Mouse (Mus musculus): ENCODE measurements around the gene Wdr45.
"Not testable (repeated sequence)": the region's sequence is repeated elsewhere in the genome, so short reads cannot be mapped to it uniquely, and the experiment has no call there.

Wdr45 gene

DNA sequence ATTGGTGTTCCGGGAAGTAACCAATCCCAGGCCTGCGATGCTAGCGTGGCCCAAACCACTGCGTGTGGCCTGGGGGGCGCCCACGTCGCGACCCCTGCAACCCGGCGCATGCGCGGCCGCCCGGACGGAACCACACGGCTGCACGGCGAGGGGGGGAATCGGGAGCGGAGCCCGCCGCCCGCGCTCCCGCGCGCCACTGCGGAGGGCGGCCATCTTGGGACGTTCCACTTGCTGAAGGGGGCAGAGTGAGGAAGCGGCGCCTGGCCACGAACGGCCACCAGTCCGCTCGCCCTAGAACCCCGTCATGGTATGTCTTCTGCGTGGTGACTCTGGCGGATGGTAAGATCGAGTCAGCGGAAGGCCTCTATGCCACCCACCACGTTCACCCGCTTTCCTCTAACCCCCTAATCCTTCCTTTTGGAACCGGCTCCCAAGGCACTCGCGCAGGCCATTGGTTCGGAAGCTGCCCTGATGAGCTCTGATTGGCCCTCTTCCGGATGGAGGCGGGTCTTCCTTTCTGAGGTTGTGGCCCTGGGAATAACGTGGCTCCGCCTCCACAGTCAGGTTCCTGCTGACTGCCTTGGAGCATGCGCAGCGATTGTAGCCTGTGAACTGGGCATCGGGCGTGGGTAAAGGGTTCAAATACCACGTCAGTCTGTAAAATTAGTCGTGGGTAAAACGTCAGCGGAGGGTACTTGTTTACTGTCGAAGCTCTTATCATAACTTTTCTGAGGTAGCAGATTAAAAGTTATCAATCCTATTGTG is at the start of gene Wdr45:
TSS of gene Wdr45 (plus strand) at position 199 of the 765 bp plus-strand sequence.
- peak; percentile 98 for DNase-seq (ENCODE audit: low spot score)

DNA sequence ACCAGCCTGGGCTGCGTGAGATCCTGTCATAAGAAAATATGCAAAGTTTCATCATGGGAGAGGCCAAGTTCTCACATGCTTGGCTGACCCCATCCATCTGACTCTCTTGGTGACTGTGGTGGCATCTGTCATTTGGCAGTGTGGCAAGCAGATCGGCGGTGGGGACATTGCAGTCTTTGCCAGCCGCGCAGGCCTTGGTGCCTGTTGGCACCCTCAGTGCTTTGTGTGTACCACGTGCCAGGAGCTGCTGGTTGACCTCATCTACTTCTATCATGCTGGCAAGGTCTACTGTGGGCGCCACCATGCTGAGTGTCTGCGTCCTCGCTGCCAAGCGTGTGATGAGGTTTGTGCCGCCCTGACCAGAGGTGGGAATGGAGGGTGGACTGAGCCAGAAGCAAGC is 49.3 kb upstream of the Wdr45 start:
- DNase-seq (ENCODE audit: low spot score), result no peak

DNA sequence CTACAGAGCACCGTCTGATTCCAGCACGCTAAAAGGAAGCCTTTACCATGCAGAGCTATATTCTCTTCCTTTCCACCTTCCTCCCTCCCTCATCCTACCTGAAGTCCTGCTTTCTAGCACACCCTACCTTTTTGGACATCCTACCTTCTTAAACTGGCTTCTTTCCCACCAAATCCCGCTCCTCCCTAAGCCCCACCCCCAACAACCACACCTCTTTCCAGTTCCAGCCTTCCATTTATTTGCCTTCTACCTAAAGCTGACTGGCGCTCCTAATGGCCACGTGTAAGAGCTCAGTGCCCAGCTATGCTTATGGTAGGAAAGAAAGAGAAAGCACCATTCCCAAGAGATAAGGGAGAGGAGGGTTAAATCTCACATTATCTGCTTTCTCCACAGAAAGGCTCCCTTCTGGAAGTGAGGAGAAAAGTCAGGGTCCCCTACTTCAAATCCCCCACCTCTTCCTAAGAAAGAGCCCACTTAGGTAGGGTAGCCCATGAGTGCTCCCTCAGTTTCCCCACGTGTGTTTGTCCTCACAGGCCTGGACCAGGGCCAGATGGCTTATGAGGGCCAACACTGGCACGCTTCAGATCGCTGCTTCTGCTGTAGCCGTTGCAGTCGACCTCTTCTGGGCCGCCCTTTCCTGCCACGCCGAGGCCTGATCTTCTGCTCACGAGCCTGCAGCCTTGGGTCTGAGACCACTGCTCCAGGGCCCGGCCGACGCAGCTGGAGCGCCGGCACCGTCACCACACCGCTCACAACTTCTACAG is 48.2 kb upstream of the Wdr45 start:
- no peak for DNase-seq (ENCODE audit: low spot score)

DNA sequence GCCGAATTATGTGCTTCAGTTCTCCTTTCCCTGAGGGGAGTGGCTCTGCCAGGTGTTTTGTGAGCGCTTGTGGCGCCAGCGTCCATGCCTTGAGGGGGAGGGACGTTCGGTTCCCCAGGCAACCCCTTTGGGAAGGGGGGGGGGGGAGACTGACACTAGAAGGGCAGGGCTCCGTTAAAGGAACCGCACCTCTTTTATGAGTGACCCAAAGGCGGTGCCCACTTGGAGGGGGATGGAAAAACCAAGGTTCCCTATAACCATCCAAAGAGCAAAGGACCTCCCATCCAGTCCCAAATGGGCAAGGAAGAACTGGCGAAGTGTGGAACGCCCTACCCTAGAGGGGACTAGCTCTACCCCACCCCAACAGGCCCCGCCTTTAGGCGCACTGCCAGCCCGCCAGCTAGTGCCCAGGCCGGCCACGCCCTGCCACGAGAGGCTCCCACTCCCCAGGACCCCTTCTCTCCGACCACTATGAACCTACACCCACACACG is 43.7 kb upstream of the Wdr45 start:
- peak; percentile 64 for DNase-seq (ENCODE audit: low spot score)

DNA sequence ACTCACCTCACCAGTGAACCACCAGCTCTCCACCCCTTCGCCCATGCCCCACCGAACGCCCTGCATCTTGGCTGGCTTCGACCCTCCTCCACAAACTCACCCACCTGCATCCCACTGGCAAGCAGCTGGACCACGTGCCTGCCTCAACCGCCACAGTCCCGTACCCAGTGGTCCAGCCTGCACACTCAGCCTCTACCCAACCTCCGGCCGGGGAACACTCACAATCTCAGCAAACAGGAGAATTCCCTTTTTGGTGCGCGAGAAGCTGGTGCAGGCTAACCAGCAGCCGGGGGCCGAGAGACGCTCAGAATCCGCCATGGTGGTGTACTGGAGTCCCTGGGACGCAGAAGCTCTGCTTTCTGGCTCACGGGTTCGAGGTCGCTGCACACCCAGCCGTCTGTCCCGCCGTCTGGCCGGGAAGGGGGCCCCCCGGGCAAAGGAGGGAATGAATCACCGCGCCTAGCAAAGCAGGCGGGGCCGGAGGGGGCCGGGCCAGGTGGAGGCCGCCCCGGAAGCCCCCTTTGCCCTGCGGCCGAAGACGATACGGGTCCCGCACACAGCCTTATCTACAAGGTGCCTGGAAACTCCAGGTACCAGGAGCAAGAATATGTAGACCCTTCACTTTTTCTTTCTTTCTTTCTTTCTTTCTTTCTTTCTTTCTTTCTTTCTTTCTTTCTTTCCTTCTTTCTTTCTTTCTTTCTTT is 43.1 kb upstream of the Wdr45 start, which contains the start of gene Plp2:
TSS of gene Plp2 (minus strand) at position 470 of the 703 bp plus-strand sequence.
- DNase-seq (ENCODE audit: low spot score), result peak; percentile 20

DNA sequence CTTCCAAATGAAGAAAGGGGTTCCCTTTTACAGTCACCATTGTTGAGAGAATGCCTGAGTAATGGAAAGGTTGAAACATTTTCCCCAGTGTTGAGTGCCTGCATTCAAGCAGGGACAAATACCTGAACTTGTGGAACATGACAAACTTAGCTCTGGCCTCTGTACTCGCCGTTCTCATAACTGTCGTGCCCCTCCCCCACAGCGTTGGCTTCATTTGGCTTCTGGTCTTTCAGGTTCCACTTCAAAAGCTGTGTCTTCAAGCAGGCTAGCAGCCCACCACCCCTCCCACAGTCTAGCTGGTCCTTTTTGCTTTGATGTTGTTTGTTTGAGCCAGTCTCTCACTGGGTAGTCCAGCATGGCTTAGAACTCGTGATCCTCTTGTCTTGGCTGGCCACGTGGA is 41.4 kb upstream of the Wdr45 start:
- DNase-seq (ENCODE audit: low spot score), result no peak

DNA sequence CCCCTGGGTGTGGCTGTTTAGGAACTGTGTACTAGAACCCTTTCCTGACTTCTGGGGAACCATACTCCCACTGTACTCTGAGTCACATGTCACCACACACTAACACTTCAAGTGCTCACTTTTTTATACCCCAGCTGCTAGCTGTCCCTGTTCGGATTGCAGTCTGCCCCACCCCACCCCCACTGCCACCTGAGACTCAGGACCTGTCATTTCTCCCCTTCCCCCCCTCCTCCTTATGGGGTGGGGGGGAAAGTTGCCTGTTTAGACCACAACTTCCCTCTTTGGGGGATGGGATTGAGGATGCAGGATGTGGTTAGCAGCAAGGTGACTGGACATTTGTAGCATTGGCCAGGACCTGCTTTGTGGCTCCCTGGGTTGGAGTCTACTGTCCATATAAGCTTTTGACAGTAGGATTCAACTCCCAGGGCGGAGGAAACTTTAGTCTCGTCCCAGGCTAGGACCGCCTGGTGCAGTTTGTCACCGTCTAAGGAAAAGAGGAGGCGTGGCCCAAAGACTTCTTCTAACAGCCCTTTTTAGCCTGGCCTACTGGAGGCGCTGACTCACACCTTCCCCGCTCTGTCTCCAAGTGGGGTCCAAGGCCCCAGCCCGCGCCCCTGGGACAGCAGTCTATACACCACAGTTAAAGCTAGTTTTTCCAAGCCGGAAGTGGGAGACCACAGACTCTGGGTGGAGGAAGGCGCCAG is 40.4 kb upstream of the Wdr45 start:
- DNase-seq (ENCODE audit: low spot score), result no peak

DNA sequence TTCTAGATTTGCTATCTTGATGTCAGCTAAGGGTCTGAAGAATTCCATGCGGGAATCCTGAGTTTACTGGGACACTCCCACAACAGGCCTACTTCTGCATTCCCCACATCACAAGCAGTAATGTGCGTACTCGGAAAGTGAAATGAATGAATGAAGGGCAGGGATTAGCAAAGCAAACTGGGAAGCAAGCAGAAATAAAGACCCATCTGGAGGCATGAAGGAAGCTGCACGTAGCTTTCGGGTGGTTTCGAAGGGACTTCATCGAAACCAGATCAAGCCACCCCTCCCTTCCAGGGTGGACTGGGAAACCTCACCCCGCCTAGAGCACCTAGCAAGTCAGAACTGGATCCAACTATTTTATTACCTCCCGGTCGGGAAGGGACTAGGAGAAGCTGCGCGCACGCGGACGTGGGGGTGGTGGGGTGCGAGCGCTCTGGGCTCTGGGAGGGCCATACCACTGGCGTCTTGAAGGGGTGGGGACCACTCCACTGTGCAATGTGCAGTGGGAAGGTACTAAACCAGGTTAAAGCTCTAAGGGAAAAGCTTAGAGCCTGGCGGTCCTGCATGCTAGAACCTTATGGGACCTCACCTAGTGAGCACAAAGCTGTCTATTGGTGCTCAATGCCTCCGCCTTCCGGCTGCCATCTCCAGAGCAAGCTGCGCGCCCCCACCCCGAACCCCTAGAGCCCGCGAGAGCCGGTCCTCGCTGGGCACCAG is 39.7 kb upstream of the Wdr45 start:
- no peak for DNase-seq (ENCODE audit: low spot score)

DNA sequence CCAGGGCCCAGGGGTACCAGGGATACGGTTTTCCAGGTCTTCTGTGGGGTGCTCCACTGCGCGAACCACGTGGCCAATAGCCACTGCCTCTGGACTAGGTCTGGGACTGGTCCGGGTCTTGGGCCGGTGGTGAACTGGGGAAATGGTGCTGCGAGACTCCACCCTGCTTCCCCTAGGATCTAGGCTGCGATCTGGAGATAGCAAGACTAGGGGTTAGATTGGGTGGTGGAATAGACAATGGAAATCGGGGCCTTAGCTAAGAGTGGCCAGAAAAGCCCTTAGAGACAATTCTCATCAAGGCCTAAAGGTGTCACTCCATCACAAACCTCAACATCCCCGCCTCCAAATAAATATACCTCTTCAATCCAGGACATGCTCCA is 39.1 kb upstream of the Wdr45 start:
- DNase-seq (ENCODE audit: low spot score), result no peak

DNA sequence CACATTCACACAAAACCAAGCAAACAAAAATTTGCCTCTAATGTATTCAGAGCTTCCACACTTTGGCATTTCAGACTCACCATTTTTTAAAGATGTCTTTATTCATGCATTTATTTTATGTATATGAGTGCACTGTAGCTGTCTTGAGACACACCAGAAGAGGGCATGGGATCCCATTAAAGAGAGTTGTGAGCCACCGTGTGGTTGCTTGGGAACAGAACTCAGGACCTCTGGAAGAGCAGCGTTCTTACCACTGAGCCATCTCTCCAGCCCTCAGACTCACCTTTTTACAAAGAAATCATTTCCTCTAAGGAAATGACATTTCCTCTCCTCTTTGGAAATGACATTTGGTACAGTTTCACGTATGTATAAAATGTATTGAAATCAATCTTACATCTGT is 35.1 kb upstream of the Wdr45 start:
- peak; percentile 40 for DNase-seq (ENCODE audit: low spot score)

DNA sequence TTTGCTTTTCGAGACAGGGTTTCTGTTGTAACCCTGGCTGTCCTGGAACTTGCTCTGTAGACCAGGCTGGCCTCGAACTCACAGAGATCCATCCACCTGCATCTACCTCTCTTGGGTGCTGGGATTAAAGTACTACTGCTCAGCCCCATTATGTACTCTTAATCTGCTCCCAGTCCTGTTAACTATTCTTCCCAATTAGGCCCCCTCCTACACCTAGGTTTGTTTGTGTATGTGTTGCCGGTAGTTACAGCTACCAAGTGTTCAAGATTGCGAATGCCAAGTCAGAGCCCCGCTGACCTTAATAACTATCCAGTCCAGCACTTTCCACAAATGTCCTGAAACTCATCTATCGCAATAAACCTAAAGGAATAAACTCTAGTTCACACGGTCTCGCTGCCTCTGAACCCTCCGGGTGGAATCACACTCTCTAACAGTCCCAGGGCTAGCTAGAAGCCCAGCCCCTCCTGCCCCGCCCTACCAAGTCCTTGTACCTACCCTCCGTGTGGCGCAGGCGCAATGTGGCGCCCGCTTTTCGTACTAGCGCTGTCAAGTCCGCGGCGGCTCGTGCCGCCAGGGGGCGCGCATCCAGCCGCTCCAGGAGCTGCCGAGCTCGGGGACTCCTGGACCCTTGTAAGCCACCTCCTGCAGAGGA is 34.6 kb upstream of the Wdr45 start:
- DNase-seq (ENCODE audit: low spot score), result peak; percentile 89

DNA sequence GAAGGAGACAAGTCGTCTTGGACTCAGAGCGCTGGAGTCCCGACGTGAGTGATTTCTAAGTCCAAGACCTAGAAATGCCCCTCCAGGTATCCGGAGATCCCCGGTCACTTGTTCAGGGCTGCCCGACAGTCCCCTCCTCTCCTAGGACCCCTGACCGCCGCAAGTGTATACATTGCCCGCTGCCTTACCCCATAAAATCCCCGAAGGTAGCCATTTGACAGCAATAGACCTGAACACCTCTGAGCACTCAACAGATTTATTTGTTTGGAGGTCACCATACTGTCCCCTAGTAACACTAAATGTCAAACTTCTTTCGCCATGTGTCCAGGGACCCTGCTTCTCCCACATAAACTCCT is 34.1 kb upstream of the Wdr45 start:
- no peak for DNase-seq (ENCODE audit: low spot score)

DNA sequence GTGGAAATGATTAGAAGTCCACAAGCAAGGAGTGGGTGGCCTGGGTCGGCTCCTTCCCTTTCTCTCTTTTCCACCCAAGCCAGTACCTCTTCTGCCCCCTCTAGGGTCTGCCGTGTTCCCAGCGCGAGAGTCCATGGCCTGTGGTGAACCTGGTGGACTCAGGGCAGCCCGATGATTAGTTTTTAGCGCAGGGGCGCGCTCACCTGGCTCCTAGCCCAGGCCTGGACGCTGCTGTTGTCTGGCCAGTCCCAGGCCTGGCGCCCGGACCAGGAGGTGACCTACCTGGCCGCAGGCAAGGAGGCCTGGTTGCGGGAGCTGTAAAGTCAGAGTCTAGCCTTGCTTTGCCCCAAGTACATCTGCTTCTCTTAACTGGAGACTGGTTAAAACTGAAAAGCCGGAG is 33.3 kb upstream of the Wdr45 start, which contains the start of gene Magix:
TSS of gene Magix (minus strand) at position 388 of the 400 bp plus-strand sequence.
- no peak for DNase-seq (ENCODE audit: low spot score)

DNA sequence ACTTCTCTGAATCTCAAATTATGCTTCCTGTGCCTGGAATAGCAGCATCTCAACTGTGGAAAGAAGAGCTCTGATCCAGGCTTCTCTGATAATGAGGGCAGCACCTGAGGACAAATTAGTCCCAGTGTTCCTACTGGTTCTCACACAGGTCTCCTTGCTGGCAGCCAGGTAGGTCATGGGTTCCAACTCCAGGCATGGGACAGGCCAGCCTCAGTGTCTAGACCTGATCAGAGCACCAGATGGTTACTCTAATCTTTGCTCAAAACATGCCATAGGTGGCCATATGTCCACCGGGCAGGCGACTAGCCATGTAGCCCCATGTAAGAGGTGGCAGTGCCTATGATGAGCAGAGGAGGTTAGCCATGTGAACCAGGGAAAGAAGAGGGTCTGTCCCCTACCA is 25.8 kb upstream of the Wdr45 start:
- DNase-seq (ENCODE audit: low spot score), result no peak

DNA sequence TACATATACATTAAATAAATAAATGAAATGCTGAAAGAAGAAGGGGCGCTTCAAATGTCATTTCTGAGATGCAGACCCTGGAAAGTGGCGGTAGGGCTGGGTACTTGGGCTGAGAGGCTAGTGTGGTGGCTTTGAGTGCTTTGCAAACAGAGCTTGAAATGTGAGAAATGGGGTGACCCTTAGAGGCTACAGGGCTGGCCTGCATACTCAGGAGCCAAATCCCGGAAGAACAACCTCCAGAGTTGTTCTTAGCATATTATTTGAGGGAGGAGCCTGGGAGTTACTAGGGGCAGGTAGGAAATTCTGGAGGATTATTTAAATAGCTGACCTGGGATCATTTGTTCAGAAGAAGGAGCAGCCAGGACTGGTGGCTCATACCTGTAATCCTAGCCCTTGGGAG is 23.6 kb upstream of the Wdr45 start:
- no peak for DNase-seq (ENCODE audit: low spot score)

DNA sequence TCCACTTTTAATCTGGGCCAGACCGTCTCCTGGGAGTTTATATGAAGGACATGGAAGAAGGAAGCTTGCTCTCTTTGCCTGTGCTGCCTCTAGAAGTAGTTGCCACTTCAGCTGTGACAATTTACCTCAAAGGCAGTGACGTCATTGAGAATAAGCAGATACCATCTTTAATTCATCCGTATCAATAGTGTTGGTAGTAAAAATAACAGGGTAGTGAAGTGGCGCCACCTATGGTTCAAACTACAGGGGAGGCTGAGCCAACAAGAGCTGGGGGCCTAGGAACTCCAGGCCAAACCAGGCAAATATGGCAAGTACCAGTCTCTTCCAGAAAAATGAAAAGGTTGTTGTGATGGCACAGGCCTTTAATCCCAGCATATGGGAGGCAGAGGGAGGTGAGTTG is 21.3 kb upstream of the Wdr45 start:
- no peak for DNase-seq (ENCODE audit: low spot score)

DNA sequence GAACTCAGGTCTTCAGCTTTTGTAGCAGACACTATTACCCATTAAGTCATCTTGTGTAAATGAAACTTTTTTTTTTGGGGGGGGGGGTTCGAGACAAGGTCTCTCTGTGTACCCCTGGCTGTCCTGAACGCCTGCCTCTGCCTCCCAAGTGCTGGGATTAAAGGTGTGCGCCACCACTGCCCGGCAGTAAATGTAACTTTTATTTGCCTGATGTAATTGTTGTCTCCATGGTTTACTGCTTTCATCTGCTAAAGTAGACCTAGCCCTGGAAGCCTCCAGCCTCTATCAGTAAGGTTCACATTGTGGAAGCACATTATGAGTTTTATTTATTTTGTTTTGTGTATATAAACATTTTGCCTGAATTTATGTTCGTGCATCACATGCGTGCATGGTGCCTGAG is 17.6 kb upstream of the Wdr45 start:
- DNase-seq (ENCODE audit: low spot score), result no peak

DNA sequence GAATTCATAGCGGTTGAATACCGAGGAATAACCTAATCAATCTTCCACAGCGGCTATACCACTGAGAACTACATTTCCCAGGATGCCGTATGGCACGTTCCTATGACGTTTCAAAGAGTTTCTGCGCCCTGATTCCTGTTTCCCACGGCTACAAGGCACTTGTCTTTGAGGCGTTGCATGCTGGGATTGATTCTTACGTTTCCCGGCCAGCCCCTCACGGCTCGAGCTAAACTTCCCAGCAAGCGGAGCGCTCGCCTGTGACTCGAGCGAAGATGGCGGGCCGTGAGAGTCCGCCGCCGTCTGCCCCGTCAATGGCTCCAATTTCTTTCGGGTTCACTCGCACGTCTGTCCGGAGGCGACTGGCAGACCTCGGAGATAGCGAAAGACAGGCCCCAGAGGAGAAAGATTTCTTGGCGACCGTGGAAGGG is 17.2 kb upstream of the Wdr45 start, which contains the start of gene Gpkow:
TSS of gene Gpkow (plus strand) at position 178 of the 428 bp plus-strand sequence.
- peak; percentile 91 for DNase-seq (ENCODE audit: low spot score)

DNA sequence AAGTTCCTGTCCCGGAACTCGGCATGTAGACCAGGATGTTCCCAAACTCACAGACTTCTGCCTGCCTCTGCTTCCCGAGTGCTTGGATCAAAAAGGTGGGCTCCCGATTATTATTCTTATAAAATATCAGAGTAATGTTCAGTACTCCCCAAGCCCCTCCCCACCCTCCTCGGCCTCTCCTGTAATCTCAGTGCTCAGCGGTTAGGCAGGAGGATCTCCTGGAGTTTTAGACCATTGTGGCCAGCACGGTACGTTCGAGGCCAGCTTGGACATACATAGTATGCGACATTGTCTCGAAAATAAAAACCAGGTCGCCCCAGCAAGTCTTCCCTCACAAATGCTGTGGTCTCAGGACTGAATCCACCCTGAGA is 384 bp upstream of the Wdr45 start:
- DNase-seq (ENCODE audit: low spot score), result not testable (repeated sequence)

DNA sequence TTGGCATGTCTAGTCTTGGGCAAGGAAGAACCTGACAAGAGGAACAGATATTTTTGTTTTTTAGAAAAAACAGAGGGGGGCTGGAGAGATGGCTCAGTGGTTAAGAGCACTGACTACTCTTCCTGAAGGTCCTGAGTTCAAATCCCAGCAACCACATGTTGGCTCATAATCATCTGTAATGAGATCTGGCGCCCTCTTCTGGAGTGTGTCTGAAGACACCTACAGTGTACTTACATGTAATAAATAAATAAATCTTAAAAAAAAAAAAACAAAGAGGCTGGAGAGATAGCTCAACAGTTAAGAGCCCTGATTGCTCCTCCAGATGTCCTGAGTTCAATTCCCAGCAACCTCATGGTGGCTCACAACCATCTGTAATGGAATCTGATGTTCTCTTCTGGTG is 1.9 kb downstream of the Wdr45 start:
- peak; percentile 25 for DNase-seq (ENCODE audit: low spot score)

Data from adipocyte (in vitro differentiated cells).